Mouse (Mus musculus): ENCODE data around the gene Adamts14.

Gene Adamts14

DNA sequence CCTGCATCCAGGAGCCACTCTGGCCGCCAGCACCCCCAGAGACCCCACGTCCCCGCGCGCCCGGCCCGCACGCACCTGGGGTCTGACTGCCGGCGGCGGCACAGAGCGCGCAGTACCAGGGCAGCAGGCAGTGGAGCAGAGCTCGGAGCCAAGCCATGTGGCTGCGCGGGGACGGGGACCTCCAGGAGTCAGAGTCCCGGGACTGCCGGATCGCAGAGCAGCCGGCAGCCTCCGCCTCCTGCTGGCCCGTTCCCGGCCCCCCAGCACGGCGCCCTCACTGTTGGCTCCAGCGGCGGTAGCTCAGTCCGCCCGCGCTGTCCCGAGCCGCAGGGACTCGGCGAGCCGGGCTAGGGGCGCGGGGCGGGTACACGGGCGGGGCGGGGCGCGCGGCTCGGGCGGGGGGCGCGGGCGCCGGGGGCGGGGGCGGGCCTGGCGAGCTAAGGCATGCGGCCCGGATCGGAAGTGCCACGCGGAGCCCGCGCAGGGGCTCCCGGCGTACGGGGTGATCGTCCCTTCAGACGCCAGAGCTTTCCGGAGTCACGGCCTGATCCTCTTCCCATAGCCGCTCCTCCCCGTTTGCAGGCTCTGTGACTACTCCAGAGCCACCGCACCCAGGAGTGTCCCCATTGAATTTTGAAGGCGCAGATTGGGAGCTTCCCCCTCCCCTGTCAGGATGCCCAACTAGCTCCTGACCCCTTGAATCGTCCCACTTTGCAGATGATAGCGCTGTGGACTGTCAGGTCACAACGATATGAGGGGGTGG lies at the start of gene Adamts14:
Gene Adamts14, minus strand, starts transcription at position 358 of the 763 bp plus-strand sequence.
- in situ Hi-C loops (cut with MboI; ENCODE audit: low sequenced_read_pairs) = no loop called here

- in situ Hi-C loops (cut with MboI; ENCODE audit: low sequenced_read_pairs) = no loop called here
These were observed 45.3 kb upstream of the Adamts14 start for GRCm38 (mm10) chr10:61318527-61318926.

GRCm38 (mm10) chr10:61315324-61315880 lies 42.2 kb upstream of the Adamts14 start:
- in situ Hi-C loops (cut with MboI; ENCODE audit: low sequenced_read_pairs) = no loop called here

DNA sequence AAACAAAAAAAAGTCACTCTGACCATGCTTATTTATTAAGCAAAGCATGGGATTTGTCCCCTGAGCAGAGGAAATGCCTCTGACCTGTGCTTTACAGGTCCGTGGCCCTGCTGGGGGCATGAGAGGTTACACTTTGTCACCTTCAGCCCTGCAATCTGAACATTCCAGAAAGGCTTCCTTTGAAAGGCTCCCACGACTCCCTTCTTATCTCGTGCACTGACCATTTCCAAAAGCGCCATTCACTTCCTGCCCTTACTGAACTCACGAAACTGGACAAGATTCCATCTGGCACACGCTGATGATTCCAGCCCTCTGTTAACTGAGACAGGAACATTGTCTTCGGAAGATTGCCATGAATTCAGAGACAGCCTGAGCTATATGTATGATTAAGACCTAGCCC lies 40.5 kb upstream of the Adamts14 start:
- in situ Hi-C loops (cut with MboI; ENCODE audit: low sequenced_read_pairs) = no loop called here

DNA sequence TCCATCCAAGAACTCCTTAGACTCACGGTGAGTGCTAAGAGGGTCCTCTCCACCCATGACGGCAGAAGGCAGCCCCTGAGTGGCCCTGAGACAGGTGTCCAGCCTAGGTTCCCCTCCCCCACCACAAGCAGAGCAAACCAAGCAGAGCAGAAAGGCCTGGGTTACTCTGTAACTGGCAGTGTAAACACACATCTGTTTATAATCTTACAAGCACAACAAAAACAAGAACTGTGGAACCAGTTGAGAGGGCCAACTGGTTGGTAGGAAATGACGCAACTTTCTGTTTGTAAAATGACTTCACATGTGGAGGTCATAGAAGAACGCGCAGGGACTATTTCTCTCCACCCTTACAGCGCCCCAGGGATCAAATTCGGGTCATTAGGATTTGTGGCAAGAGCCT lies 39.5 kb upstream of the Adamts14 start:
- in situ Hi-C loops (cut with MboI; ENCODE audit: low sequenced_read_pairs) = no loop called here

- in situ Hi-C loops (cut with MboI; ENCODE audit: low sequenced_read_pairs) = no loop called here
These were observed 38.9 kb upstream of the Adamts14 start for GRCm38 (mm10) chr10:61312159-61312558.

GRCm38 (mm10) chr10:61308706-61309320 lies 35.6 kb upstream of the Adamts14 start:
- in situ Hi-C loops (cut with MboI; ENCODE audit: low sequenced_read_pairs) = no loop called here

DNA sequence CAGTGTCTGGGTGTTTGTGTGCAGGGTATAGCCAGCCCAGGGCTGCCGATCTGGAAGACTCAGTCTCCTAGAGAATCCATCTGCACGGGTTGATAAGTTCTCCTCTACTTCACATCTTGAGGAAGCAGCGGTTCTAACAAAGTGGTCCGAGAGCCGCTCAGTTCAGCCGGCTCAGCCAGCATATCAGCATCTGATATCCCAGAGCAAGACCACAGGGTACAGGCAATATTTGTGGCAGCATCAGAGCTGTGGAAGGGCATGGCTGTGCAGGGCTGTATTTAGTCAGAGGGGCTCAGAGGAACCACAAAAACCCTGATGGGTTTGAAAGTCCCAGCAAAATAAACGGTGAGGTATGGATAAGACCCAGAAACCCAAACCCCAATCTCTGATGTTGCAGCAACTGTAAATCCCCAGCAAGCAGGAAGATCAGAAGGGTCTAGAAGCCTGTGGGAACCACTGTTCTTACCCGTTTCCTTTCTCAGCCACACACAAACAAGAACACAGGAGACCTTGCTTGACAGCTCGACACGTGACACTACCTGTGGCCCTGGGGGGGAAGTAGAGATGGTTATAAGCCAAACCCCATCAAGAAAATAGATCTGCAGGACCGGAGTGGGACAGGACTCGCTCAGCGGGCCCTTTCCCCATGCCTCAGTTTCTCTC lies 32.8 kb upstream of the Adamts14 start:
- in situ Hi-C loops (cut with MboI; ENCODE audit: low sequenced_read_pairs) = no loop called here

- in situ Hi-C loops (cut with MboI; ENCODE audit: low sequenced_read_pairs) = no loop called here
These were observed 30.8 kb upstream of the Adamts14 start for GRCm38 (mm10) chr10:61304046-61304445.

DNA sequence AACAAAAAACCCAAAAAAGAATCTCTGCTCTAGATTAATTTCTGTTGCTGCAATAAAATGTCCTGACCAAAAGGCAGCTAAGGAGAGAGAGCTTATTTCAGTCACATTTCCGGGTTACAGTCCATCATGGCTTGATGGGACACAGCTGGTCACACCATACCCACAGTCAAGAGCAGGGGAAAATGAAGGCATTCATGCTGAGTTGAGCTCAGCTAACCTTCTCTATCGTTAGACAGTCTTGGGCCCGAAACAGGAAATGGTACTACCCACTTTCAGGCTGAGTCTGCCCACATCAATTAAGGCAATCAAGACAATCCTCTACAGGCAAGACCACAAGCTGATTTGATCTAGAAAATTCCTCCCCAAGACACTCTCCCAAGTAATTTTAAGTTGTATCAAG lies 27.8 kb upstream of the Adamts14 start:
- in situ Hi-C loops (cut with MboI; ENCODE audit: low sequenced_read_pairs) = no loop called here

GRCm38 (mm10) chr10:61297477-61297876 lies 24.2 kb upstream of the Adamts14 start, which contains the start of gene Prf1:
Gene Prf1 (plus strand): TSS chr10:61297833.
- in situ Hi-C loops (cut with MboI; ENCODE audit: low sequenced_read_pairs) = no loop called here

DNA sequence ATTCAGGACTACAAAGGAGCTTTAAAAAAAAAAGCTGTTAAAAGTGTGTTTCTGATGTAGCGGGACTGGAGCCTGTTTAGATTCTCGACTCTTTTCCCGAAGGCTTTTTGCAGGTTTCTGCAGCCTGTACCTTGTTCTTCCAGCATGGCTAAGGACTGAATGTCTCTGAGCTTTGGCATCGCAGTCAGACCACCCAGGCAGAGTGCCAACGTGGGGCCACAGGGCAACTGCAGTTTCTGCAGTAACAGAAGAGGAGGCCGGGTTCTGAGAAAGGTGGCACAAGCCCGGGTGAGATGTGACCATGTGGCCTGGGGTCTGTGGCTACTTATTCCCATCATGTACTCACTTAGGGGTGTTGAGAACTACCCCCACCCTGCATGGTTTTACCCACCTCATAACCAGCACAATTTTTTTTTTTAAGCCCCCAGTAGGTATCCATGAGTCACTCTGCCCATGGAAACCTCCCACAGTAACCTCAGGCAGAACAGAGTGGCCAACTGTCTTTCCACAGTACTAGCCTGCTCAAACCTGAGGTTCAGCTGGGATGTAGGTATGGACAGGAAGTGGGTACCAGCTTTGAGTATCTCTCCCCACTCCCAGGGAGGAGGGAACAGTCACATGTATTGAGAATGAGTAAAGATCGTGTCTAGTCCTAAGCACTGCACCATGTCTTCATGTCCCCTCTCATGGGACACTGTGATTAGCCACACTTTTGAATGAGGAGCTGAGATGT lies 23.6 kb upstream of the Adamts14 start:
- in situ Hi-C loops (cut with MboI; ENCODE audit: low sequenced_read_pairs) = no loop called here

DNA sequence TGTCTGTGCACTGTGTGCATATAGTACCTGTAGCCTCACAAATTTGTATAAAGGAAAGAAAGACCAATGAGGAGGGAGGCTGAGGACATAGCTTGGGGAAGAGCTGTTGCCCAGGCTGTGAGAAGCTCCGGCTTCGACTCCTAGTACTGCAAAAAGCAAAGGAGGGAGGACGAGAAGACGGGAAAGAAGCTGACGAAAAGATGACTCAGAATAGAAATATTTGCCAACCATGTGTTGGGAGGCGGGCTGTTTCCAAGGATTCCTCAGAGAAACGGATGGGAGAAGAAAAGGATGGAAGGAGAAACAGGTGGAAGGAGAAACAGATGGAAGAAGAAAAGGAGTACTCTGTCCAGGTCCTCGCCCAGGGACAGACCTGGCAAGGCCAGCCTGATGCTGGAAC lies 21.0 kb upstream of the Adamts14 start:
- in situ Hi-C loops (cut with MboI; ENCODE audit: low sequenced_read_pairs) = no loop called here

GRCm38 (mm10) chr10:61290479-61290878 lies 17.2 kb upstream of the Adamts14 start:
- in situ Hi-C loops (cut with MboI; ENCODE audit: low sequenced_read_pairs) = no loop called here

DNA sequence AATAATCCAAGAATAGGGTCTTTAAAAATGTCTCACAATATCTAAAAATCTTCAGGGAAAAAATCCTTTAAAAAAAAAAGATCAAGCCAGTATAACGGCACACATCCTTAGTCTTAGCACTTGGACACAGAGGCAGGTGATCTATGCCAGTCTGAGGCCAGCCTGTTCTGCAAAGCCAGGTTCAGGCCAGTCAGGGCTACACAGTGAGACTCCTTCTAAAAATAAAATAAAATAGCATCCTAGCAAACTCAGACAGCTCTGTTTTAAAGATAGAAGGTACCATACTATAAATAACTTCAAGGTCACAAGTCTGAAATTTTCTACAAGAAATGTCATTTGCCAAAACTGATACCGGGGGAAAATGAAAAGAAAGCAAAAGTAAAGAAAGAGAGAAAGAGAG lies 16.8 kb upstream of the Adamts14 start:
- in situ Hi-C loops (cut with MboI; ENCODE audit: low sequenced_read_pairs) = no loop called here

DNA sequence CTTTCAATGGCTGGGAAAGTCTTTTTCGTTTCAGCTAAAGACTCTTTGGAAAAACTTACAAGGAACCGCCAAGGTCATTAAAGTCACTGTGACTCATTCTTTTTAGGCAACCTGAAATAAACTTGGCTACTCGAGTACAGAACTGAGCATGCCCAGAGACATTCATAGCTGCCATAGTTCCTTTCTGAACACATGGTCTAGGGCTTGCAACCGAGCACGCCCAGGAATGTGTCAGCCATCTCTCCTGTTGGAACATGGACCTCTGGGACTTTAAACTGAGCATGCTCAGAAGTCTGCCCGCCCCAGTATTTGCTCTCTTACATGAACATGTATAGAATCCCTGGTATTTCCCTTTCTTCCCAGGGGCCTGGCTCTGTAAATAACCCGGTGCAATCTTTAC lies 13.0 kb upstream of the Adamts14 start:
- in situ Hi-C loops (cut with MboI; ENCODE audit: low sequenced_read_pairs) = no loop called here

DNA sequence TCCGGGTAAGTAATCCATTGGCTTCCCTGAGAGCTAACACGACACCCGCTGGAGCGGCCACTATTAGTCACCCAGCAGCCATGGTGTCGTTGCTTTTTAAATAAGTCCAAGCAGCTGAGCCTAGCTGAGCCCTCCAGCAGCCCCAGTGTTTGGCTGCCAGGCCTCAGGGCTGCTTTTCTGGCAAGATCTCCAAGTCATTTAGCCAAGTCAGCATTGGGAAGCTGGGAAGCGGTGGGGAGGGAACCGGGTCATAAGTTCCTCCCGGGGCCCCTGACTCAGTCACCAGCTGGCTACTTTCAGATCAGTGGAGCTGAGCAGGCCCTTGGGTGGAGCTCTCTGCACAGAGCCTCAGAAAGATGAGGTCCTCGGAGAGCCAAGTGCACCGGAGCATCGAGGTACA lies 12.0 kb upstream of the Adamts14 start:
- in situ Hi-C loops (cut with MboI; ENCODE audit: low sequenced_read_pairs) = no loop called here

- in situ Hi-C loops (cut with MboI; ENCODE audit: low sequenced_read_pairs) = no loop called here
These were observed 11.1 kb upstream of the Adamts14 start for GRCm38 (mm10) chr10:61284309-61284708.

DNA sequence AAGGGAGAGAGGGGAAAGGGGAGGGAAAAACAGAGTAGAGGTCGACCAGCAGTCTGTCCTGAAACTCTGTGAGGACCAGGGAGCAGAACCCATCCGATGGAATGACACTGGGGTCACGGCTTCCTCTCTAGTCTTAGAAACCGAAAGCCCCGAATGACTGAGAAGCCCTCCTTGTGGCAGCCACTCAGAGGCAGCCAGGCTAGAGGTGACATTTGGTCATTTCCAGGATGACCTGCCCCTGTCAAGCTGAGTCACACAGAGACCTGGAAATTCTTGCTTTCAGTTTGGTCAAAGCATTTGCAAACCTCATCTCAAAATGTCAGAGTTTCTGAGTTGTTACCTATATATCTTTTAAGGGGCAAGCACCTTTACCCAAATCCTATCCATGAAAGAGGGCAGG lies 7.9 kb upstream of the Adamts14 start:
- in situ Hi-C loops (cut with MboI; ENCODE audit: low sequenced_read_pairs) = no loop called here

DNA sequence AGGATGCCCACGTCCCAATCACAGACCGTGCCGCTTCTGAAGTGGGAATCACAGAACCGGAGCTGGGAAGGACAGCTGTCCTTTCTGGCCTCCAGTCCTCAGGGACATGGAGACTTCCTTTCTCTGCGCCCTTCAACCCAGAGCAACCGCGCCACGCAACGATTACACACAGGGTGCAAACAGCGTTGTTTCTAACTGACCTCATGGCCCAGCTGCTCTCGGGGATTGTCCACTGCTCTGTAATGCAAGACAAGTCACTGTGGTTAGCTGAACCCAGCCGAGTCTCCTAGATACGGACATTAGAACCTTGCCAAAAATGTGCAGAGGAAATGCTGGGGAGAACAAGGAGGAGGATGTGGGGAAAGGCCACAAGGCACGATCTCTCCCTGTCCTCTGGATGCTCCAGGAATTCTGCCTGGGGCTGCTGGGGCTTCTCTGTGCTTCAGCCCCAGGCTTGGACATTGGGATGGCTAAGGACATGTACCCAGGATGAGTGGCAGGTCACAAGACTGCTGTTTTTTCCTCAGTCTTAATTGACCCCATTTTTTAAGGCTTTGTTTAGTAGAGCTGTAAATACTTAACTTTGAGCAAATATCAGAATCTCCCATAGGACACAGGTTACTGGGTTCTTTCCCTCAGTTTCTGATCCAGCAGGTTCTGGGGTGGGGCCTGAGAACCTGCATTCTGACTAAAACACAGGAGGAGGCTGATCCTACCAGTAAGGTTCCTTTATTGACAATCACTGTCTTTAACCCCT lies 4.9 kb upstream of the Adamts14 start:
- in situ Hi-C loops (cut with MboI; ENCODE audit: low sequenced_read_pairs) = no loop called here
